Mouse (Mus musculus): ENCODE data around the gene Olfml3. TPM values are rescaled to one million over a fixed set of nuclear protein-coding genes. Genes with fewer than 3 reads are reported as not detected.

The Olfml3 gene
- total and polyA plus RNA-seq, 3 experiments = 0.60 to 0.75 TPM; not detected in 1

GRCm38 (mm10) chr3:103727813-103728326 lies 9.9 kb downstream of the Olfml3 start:
- Histone ChIP-seq H3K4me1 (ENCODE audit: insufficient read depth, low read depth, low read length) (peaks cover 8% of the 10 kb centered on the region; the same call in 1 of the 2 replicates), H3K4me3 (ENCODE audit: low read depth, low read length) (no peak overlapping the region), H3K9me3 (replicated peaks) (no peaks in the 10 kb centered on the region), H3K27me3 (ENCODE audit: insufficient read depth, low read length) (peaks cover 26% of the 10 kb centered on the region), H3K36me3 (replicated peaks) (no peaks in the 10 kb centered on the region)
- DNase-seq (ENCODE audit: low spot score) (no peak), ATAC-seq (ENCODE audit: extremely low read depth, insufficient number of reproducible peaks, low FRiP score, poor library complexity, severe bottlenecking) (no peak)
- TF ChIP-seq GATA1 (IDR thresholded peaks at IDR 0.05; ENCODE audit: borderline replicate concordance, low read length) = no peak
- TF ChIP-seq CTCF (IDR thresholded peaks at IDR 0.05; ENCODE audit: low read depth, low read length) = no peak
- TF ChIP-seq GATA2 (IDR thresholded peaks at IDR 0.05; ENCODE audit: borderline replicate concordance, low read depth, low read length) = no peak
- TF ChIP-seq TAL1 (conservative IDR thresholded peaks at IDR 0.05; ENCODE audit: low read depth, low read length) = no peak
- TF ChIP-seq POLR2AphosphoS5 (IDR thresholded peaks at IDR 0.05; ENCODE audit: insufficient replicate concordance, low read depth, low read length) = no peak

- no peak overlapping the region for H3K4me3 ChIP-seq (ENCODE audit: low read depth, low read length)
- peaks cover 28% of the 10 kb centered on the region for H3K27me3 ChIP-seq (ENCODE audit: insufficient read depth, low read length)
- H3K4me1 ChIP-seq (ENCODE audit: insufficient read depth, low read depth, low read length) = peaks cover 8% of the 10 kb centered on the region; the same call in 1 of the 2 replicates
- TF ChIP-seq CTCF (IDR thresholded peaks at IDR 0.05; ENCODE audit: low read depth, low read length) (no peak), POLR2AphosphoS5 (IDR thresholded peaks at IDR 0.05; ENCODE audit: insufficient replicate concordance, low read depth, low read length) (no peak), GATA1 (IDR thresholded peaks at IDR 0.05; ENCODE audit: borderline replicate concordance, low read length) (no peak)
- ATAC-seq (ENCODE audit: extremely low read depth, insufficient number of reproducible peaks, low FRiP score, poor library complexity, severe bottlenecking) = no peak
- no peaks in the 10 kb centered on the region for H3K9me3 ChIP-seq (replicated peaks)
- DNase-seq (ENCODE audit: low spot score) = no peak
- no peaks in the 10 kb centered on the region for H3K36me3 ChIP-seq (replicated peaks)
Measured at GRCm38 (mm10) chr3:103726642-103727041, 11.2 kb downstream of the Olfml3 start.

GRCm38 (mm10) chr3:103724137-103724536 lies 13.7 kb downstream of the Olfml3 start:
- ATAC-seq (ENCODE audit: extremely low read depth, insufficient number of reproducible peaks, low FRiP score, poor library complexity, severe bottlenecking) = no peak

GRCm38 (mm10) chr3:103718728-103719127 lies 19.1 kb downstream of the Olfml3 start:
- no peak overlapping the region for H3K4me3 ChIP-seq (ENCODE audit: low read depth, low read length)
- ATAC-seq (ENCODE audit: extremely low read depth, insufficient number of reproducible peaks, low FRiP score, poor library complexity, severe bottlenecking) = no peak
- H3K9me3 ChIP-seq (replicated peaks) = no peaks in the 10 kb centered on the region
- no peak for TF ChIP-seq CTCF (IDR thresholded peaks at IDR 0.05; ENCODE audit: low read depth, low read length)
- TF ChIP-seq GATA1 (IDR thresholded peaks at IDR 0.05; ENCODE audit: borderline replicate concordance, low read length) = no peak
- no peak for TF ChIP-seq GATA2 (IDR thresholded peaks at IDR 0.05; ENCODE audit: borderline replicate concordance, low read depth, low read length)
- no peak for TF ChIP-seq TAL1 (conservative IDR thresholded peaks at IDR 0.05; ENCODE audit: low read depth, low read length)
- TF ChIP-seq POLR2AphosphoS5 (IDR thresholded peaks at IDR 0.05; ENCODE audit: insufficient replicate concordance, low read depth, low read length) = no peak
- H3K36me3 ChIP-seq (replicated peaks) = no peaks in the 10 kb centered on the region
- DNase-seq (ENCODE audit: low spot score) = no peak
- peaks cover 15% of the 10 kb centered on the region for H3K27me3 ChIP-seq (ENCODE audit: insufficient read depth, low read length)
- no peaks in the 10 kb centered on the region for H3K4me1 ChIP-seq (ENCODE audit: insufficient read depth, low read depth, low read length)

More at GRCm38 (mm10) chr3:103724137-103724536, 13.7 kb downstream of the Olfml3 start:
- DNase-seq (ENCODE audit: low spot score) = no peak
- Histone ChIP-seq H3K36me3 (replicated peaks) (no peaks in the 10 kb centered on the region), H3K4me1 (ENCODE audit: insufficient read depth, low read depth, low read length) (no peaks in the 10 kb centered on the region), H3K27me3 (ENCODE audit: insufficient read depth, low read length) (peaks cover 31% of the 10 kb centered on the region), H3K9me3 (replicated peaks) (no peaks in the 10 kb centered on the region), H3K4me3 (ENCODE audit: low read depth, low read length) (no peak overlapping the region)
- no peak for TF ChIP-seq GATA1 (IDR thresholded peaks at IDR 0.05; ENCODE audit: borderline replicate concordance, low read length)

GRCm38 (mm10) chr3:103716774-103717760 lies 20.7 kb downstream of the Olfml3 start:
- ATAC-seq (ENCODE audit: extremely low read depth, insufficient number of reproducible peaks, low FRiP score, poor library complexity, severe bottlenecking) = no peak
- H3K4me1 ChIP-seq (ENCODE audit: insufficient read depth, low read depth, low read length) = no peaks in the 10 kb centered on the region
- H3K27me3 ChIP-seq (ENCODE audit: insufficient read depth, low read length) = peaks cover 16% of the 10 kb centered on the region
- H3K9me3 ChIP-seq (replicated peaks) = no peaks in the 10 kb centered on the region
- H3K36me3 ChIP-seq (replicated peaks) = no peaks in the 10 kb centered on the region
- no peak overlapping the region for H3K4me3 ChIP-seq (ENCODE audit: low read depth, low read length)
- DNase-seq (ENCODE audit: low spot score) = no peak
- TF ChIP-seq CTCF (IDR thresholded peaks at IDR 0.05; ENCODE audit: low read depth, low read length) = no peak
- TF ChIP-seq GATA2 (IDR thresholded peaks at IDR 0.05; ENCODE audit: borderline replicate concordance, low read depth, low read length) = no peak
- no peak for TF ChIP-seq POLR2AphosphoS5 (IDR thresholded peaks at IDR 0.05; ENCODE audit: insufficient replicate concordance, low read depth, low read length)
- no peak for TF ChIP-seq TAL1 (conservative IDR thresholded peaks at IDR 0.05; ENCODE audit: low read depth, low read length)
- TF ChIP-seq GATA1 (IDR thresholded peaks at IDR 0.05; ENCODE audit: borderline replicate concordance, low read length) = no peak

GRCm38 (mm10) chr3:103715762-103716693 lies 21.8 kb downstream of the Olfml3 start:
- no peak for ATAC-seq (ENCODE audit: extremely low read depth, insufficient number of reproducible peaks, low FRiP score, poor library complexity, severe bottlenecking)
- TF ChIP-seq CTCF (IDR thresholded peaks at IDR 0.05; ENCODE audit: low read depth, low read length) (no peak), GATA2 (IDR thresholded peaks at IDR 0.05; ENCODE audit: borderline replicate concordance, low read depth, low read length) (no peak), POLR2AphosphoS5 (IDR thresholded peaks at IDR 0.05; ENCODE audit: insufficient replicate concordance, low read depth, low read length) (no peak), GATA1 (IDR thresholded peaks at IDR 0.05; ENCODE audit: borderline replicate concordance, low read length) (no peak), TAL1 (conservative IDR thresholded peaks at IDR 0.05; ENCODE audit: low read depth, low read length) (no peak)

More at GRCm38 (mm10) chr3:103715762-103716693, 21.8 kb downstream of the Olfml3 start:
- H3K36me3 ChIP-seq (replicated peaks) = no peaks in the 10 kb centered on the region
- no peak for DNase-seq (ENCODE audit: low spot score)
- no peaks in the 10 kb centered on the region for H3K9me3 ChIP-seq (replicated peaks)
- no peak overlapping the region for H3K4me3 ChIP-seq (ENCODE audit: low read depth, low read length)
- H3K27me3 ChIP-seq (ENCODE audit: insufficient read depth, low read length) = peaks cover 13% of the 10 kb centered on the region
- no peaks in the 10 kb centered on the region for H3K4me1 ChIP-seq (ENCODE audit: insufficient read depth, low read depth, low read length)

Data from G1E (cell line).